Mouse (Mus musculus) forebrain, postnatal 0 days (tissue): ENCODE measurements around the gene Cpxm2. TPM values are rescaled to one million over a fixed set of nuclear protein-coding genes. Genes with fewer than 3 reads are reported as not detected.

Experiments
- ATAC-seq: fragments of 200-750 bp; cut with Nextera tagmentation; 2 replicates; pipeline ENCODE4 v1.8.0; 2017; ENCODE audit warnings: mild to moderate bottlenecking, moderate library complexity
- DNase-seq: peaks from one replicate; pipeline ENCODE4 v3.0.0-alpha.2; 2015
- H3K27ac ChIP-seq: fragments of 300-500 bp; sonication (generic); 2 replicates; pipeline ENCODE4 v1.5.1; 2014; ENCODE audit warnings: low read depth, mild to moderate bottlenecking, antibody characterized with exemption, low read length, moderate library complexity, mixed read lengths
- H3K27me3 ChIP-seq: fragments of 300-500 bp; sonication (generic); 2 replicates; pipeline ENCODE4 v1.6.1; 2014; ENCODE audit warnings: mild to moderate bottlenecking, low read length, mixed read lengths; ENCODE audit not compliant: insufficient read depth
- H3K36me3 ChIP-seq: fragments of 300-500 bp; sonication (generic); 2 replicates; pipeline ENCODE4 v1.6.1; 2014; ENCODE audit warnings: mild to moderate bottlenecking, moderate library complexity; ENCODE audit not compliant: insufficient read depth
- H3K4me1 ChIP-seq: fragments of 300-500 bp; sonication (generic); 2 replicates; pipeline ENCODE4 v1.6.1; 2014; ENCODE audit warnings: antibody characterized with exemption; ENCODE audit not compliant: insufficient read depth
- H3K4me2 ChIP-seq: fragments of 300-500 bp; sonication (generic); 2 replicates; pipeline ENCODE4 v1.6.1; 2014; ENCODE audit warnings: low read depth, mild to moderate bottlenecking, moderate library complexity
- H3K4me3 ChIP-seq: fragments of 300-500 bp; sonication (generic); 2 replicates; pipeline ENCODE4 v1.5.1; 2014; ENCODE audit warnings: low read depth, low read length, mixed read lengths
- H3K9ac ChIP-seq: fragments of 300-500 bp; sonication (generic); 2 replicates; pipeline ENCODE4 v1.6.1; 2014; ENCODE audit warnings: mild to moderate bottlenecking
- H3K9me3 ChIP-seq: fragments of 300-500 bp; sonication (generic); 2 replicates; pipeline ENCODE4 v1.6.1; 2016; ENCODE audit warnings: low read length
- CTCF ChIP-seq: sonication (generic); IDR thresholded peaks from 2 replicates; pipeline ENCODE4 v1.5.1; 2016; ENCODE audit warnings: antibody characterized with exemption, control low read depth, low read depth
- WGBS: fragments of 180-500 bp; shearing (Covaris S2); extraction: QIAGEN DNeasy Blood & Tissue Kit; methylation state at CpG from one replicate; pipeline ENCODE4 v1.1.7; 2014; 5-methylcytosine and 5-hydroxymethylcytosine counted together
- polyA plus RNA-seq: library from polyadenylated mRNA; unstranded; fragments of >200 nt; fragmentation: Nextera tagmentation; extraction: Ambion mirVana; gene quantifications from 2 replicates; pipeline ENCODE4 v1.2.1, GENCODE M21; 2015
- total RNA-seq: library from RNA; depleted of rRNA; stranded (reverse); fragments of >200 nt; gene quantifications from 2 replicates; pipeline ENCODE4 v1.2.3, GENCODE M21; 2014

The Cpxm2 gene
- total and polyA plus RNA-seq, 2 experiments from 2014 or later: 2.2 to 3.1 TPM

DNA sequence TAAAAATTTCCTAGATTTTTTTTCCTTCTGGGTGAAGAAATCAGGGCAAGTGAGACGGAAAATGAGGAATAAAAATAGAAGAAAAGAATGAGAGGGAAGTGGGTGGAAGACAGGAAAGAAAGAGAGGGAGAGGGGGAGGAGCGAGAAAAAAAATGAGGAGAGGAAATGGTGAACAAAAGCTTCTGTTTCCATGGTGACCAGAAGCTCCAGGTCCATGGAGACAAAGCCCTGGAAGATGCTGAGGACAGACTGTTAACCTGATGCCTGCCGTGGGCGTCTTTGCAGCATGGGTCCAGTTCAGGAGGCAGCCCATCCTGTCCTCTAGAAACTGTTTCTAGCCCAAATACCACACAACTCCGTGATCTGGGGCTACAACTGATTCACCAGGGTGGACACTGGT is 17.7 kb upstream of the Cpxm2 start:
- DNase-seq: peak; percentile 48
- 27% methylated on average over 5 of the region's 5 CpGs for WGBS
- no peaks in the 10 kb centered on the region for H3K36me3 ChIP-seq
- H3K4me3 ChIP-seq: no peak overlapping the region
- H3K4me1 ChIP-seq: peaks cover 21% of the 10 kb centered on the region
- TF ChIP-seq CTCF: no peak
- H3K4me2 ChIP-seq: no peak overlapping the region
- H3K9ac ChIP-seq: no peak overlapping the region
- peak overlapping the region; percentile 69 for H3K27ac ChIP-seq
- H3K9me3 ChIP-seq: no peaks in the 10 kb centered on the region
- peak; percentile 64; the same call in 1 of the 2 replicates for ATAC-seq
- no peaks in the 10 kb centered on the region for H3K27me3 ChIP-seq

DNA sequence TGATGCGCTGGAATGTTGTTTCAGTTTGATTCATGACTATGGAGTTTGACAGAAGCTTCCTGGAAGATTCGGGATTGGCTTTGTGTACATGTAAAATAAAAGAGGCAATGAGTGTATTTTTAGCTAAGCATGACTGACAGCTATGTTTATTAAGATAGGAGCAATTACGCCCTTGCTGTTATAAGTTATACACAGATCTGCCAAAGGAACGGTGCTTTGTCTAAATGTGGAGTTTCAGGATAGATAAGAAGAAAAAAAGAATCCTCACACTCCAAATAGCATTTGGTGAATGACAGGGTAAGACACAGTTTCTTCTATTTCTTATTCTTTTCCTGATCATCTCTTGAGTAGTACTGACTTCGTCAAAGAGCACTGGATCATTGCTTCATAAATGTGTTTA is 17.2 kb upstream of the Cpxm2 start:
- H3K4me3 ChIP-seq: no peak overlapping the region
- H3K9me3 ChIP-seq: no peaks in the 10 kb centered on the region
- no peak for TF ChIP-seq CTCF
- peaks cover 21% of the 10 kb centered on the region for H3K4me1 ChIP-seq
- DNase-seq (peak; percentile 51), ATAC-seq (peak; percentile 53)
- H3K27ac ChIP-seq: peak overlapping the region; percentile 69
- no peaks in the 10 kb centered on the region for H3K36me3 ChIP-seq
- H3K4me2 ChIP-seq: no peak overlapping the region
- H3K9ac ChIP-seq: no peak overlapping the region
- no peaks in the 10 kb centered on the region for H3K27me3 ChIP-seq
- WGBS: 43% methylated on average over 5 of the region's 5 CpGs

DNA sequence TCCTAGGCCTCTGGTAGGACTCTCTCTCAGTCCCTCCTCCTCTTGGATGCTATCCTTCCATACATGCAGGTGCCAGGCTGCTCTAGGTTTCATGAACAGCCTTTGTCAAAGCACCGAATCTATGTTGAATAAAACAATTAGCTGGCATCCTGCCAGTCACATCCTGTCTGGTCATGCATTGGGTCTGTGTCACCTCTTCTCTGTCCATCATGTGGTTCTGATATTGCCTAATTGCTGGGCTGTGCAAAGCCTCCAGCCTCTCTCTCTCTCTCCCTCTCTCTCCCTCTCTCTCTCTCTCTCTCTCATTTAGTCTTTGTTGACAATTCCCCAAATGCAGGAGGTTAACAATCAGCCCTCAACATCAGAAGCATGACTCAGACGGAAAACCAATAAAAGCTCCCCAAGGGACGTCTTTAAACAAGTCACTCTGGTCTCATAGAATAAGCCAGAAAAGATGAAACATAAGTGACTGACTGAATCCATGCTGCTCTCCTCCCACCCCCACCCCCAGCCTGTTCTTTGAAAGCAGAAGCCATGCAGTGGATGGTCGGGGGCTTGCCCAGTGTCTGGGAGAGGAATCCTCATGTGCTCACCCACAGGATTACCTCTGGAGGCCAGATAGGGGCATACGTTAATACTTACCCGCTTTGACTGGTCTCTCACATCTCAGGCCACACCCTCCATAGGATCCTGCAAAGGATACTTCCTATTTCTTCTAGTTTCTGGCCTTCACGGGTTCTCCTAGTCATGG is 15.1 kb upstream of the Cpxm2 start:
- WGBS: 49% methylated on average over 7 of the region's 7 CpGs
- no peak overlapping the region for H3K27ac ChIP-seq
- no peaks in the 10 kb centered on the region for H3K36me3 ChIP-seq
- DNase-seq: no peak
- no peaks in the 10 kb centered on the region for H3K9me3 ChIP-seq
- TF ChIP-seq CTCF: no peak
- no peak overlapping the region for H3K4me3 ChIP-seq
- no peak for ATAC-seq
- H3K27me3 ChIP-seq: no peaks in the 10 kb centered on the region
- peaks cover 21% of the 10 kb centered on the region for H3K4me1 ChIP-seq
- H3K4me2 ChIP-seq: no peak overlapping the region
- H3K9ac ChIP-seq: no peak overlapping the region

DNA sequence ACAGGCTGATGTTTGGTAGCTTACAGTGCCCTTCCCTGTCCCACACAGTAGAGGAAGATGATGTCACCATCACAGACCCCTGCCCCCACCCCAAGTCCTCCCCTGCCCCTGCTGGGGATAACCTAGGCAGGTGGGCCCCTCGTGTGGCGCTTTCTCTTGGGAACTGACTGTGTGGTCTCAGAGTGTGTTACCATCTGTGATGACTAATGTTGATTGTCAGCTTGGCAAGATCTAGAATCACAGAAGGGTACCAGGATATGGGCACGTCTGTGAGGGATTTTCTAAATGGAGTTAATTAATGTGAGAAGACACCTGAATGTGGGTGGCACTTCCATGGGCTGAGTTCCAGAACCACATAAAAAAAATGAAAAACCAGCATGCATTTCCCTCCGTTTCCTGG is 12.7 kb upstream of the Cpxm2 start:
- Histone ChIP-seq H3K9me3 (no peaks in the 10 kb centered on the region), H3K9ac (no peak overlapping the region), H3K4me2 (no peak overlapping the region), H3K27ac (no peak overlapping the region), H3K27me3 (no peaks in the 10 kb centered on the region), H3K36me3 (no peaks in the 10 kb centered on the region), H3K4me1 (peaks cover 7% of the 10 kb centered on the region; the same call in 1 of the 2 replicates), H3K4me3 (no peak overlapping the region)
- no peak for TF ChIP-seq CTCF
- WGBS: 38% methylated on average over 4 of the region's 4 CpGs
- ATAC-seq: peak; percentile 64; the same call in 1 of the 2 replicates
- DNase-seq: peak; percentile 67

DNA sequence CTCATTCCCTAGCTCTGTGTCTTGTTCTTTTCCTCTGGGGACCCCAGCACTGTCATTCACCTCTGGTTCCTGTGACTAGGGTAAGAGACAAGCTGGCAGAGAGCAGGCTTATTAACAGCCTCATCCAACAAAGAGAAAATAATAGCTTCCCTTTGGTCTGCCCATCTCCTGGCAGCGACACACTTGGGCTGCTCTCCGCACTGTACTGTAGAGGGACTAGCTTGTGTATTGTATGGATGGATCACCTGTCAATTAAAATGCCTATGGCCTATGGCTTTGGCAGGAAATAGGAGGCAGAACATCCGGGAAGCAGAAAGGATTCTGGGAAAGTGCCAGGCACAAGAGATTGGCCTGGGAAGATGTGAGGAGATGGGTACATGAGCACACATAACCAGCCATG is 7.7 kb upstream of the Cpxm2 start:
- DNase-seq (no peak), ATAC-seq (peak; percentile 34; the same call in 1 of the 2 replicates)
- no peaks in the 10 kb centered on the region for H3K27me3 ChIP-seq
- WGBS: 48% methylated on average over 3 of the region's 3 CpGs
- H3K27ac ChIP-seq: no peak overlapping the region
- no peak overlapping the region for H3K9ac ChIP-seq
- no peaks in the 10 kb centered on the region for H3K9me3 ChIP-seq
- no peak for TF ChIP-seq CTCF
- no peaks in the 10 kb centered on the region for H3K36me3 ChIP-seq
- H3K4me3 ChIP-seq: no peak overlapping the region
- peaks cover 3% of the 10 kb centered on the region; the same call in 1 of the 2 replicates for H3K4me1 ChIP-seq
- no peak overlapping the region for H3K4me2 ChIP-seq

DNA sequence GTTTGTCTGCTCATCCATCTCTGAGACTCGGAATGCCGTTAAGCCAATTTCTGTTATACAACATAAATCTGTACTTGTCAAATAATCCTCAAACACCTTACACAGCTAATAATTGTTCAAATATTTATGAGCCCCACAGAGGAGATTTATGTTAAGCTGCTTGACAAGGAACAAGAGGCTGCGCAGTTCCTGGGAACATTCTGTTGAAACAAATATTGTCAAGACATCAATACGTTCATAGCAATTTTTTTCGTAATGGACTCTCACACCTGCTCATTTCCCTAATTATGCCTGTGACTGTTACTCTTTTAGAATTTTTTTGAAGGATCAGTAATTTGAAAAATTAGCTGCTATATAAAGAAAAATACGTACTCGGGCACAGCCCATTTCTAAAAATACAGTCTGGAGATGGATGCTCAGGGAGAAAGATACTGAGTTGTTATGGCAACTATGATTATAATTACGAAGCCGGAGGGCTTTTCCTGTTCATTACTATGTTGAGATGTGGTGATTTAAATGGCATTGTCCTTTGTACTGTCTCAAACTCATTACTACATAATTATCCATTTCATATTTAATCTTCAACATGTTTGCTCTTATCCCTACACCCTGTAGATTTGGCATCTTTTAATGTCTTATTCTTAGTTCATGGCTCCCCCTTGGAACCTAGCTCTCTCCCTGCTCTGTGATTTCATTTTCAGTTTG is 3.9 kb upstream of the Cpxm2 start:
- no peak for TF ChIP-seq CTCF
- Histone ChIP-seq H3K27ac (peak overlapping the region; percentile 85), H3K4me2 (peak overlapping the region; percentile 9; the same call in 1 of the 2 replicates), H3K4me3 (no peak overlapping the region), H3K9me3 (no peaks in the 10 kb centered on the region), H3K4me1 (peaks cover 29% of the 10 kb centered on the region), H3K36me3 (no peaks in the 10 kb centered on the region), H3K27me3 (no peaks in the 10 kb centered on the region), H3K9ac (no peak overlapping the region)
- ATAC-seq: peak; percentile 77
- 27% methylated on average over 9 of the region's 9 CpGs for WGBS
- peak; percentile 77 for DNase-seq

DNA sequence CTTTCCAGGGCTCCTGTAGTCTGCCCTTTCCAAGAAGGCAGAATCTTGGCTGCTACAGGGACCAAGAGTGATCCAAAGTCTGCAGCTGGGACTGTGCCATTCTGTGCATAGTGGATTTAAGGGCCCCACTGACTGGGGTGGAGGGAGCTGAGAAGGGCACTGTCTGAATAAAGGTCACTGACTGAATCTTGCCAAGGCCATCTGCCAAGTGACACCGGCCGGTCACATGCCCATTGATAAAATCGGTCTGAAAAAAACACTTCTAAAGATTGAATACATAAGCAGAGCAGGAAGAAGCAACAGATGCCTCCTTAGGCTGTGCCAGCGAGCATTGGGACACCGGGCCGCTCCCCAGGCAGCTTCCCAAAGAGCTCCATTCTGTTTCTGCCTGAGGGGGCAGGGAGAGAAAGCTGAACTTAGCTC is 803 bp downstream of the Cpxm2 start:
- WGBS: 15% methylated on average over 6 of the region's 6 CpGs
- peak overlapping the region; percentile 46; the same call in 1 of the 2 replicates for H3K9ac ChIP-seq
- ATAC-seq (peak; percentile 72), DNase-seq (peak; percentile 82)
- peaks cover 29% of the 10 kb centered on the region for H3K4me1 ChIP-seq
- H3K9me3 ChIP-seq: no peaks in the 10 kb centered on the region
- no peaks in the 10 kb centered on the region for H3K36me3 ChIP-seq
- TF ChIP-seq CTCF: no peak
- peak overlapping the region; percentile 46; the same call in 1 of the 2 replicates for H3K27ac ChIP-seq
- no peaks in the 10 kb centered on the region for H3K27me3 ChIP-seq
- H3K4me3 ChIP-seq: peak overlapping the region; percentile 25; the same call in 1 of the 2 replicates
- peak overlapping the region; percentile 62 for H3K4me2 ChIP-seq
